Mouse (Mus musculus): ENCODE results near the gene Spdl1.

- TF ChIP-seq POLR2A (IDR thresholded peaks at IDR 0.05; ENCODE audit: extremely low read depth, insufficient read depth, low read length) (no peak), CTCF (IDR thresholded peaks at IDR 0.05; ENCODE audit: extremely low read depth, insufficient read depth, low read length) (no peak)
These were observed 38.0 kb upstream of the Spdl1 start for GRCm38 (mm10) chr11:34871456-34871855.
